Mouse (Mus musculus) liver, embryonic 11.5 days (tissue): Measurements from ENCODE around the gene Dnajc6. TPM values are rescaled to one million over a fixed set of nuclear protein-coding genes. Genes with fewer than 3 reads are reported as not detected.

ENCODE experiments used
- ATAC-seq: fragments of 200-750 bp; cut with Nextera tagmentation; replicated peaks from 2 replicates; pipeline ENCODE4 v1.8.0; 2017; ENCODE audit warnings: moderate number of reproducible peaks, mild to moderate bottlenecking, moderate TSS enrichment, moderate library complexity; ENCODE audit not compliant: low FRiP score
- DNase-seq: peaks from one replicate; pipeline ENCODE4 v3.0.0-alpha.2; 2017; ENCODE audit warnings: low spot score
- H3K27ac ChIP-seq: fragments of 300-500 bp; sonication (generic); 2 replicates; pipeline ENCODE4 v1.5.1; 2014; ENCODE audit warnings: mild to moderate bottlenecking, low read depth, low read length, control low read depth
- H3K27me3 ChIP-seq: fragments of 300-500 bp; sonication (generic); replicated peaks from 2 replicates; pipeline ENCODE4 v1.6.1; 2014; ENCODE audit warnings: low read length, mixed read lengths; ENCODE audit not compliant: control insufficient read depth, insufficient read depth
- H3K36me3 ChIP-seq: fragments of 300-500 bp; sonication (generic); 2 replicates; pipeline ENCODE4 v1.6.1; 2014; ENCODE audit warnings: mild to moderate bottlenecking, low read length, moderate library complexity, mixed read lengths; ENCODE audit not compliant: control insufficient read depth, insufficient read depth
- H3K4me1 ChIP-seq: fragments of 300-500 bp; sonication (generic); replicated peaks from 2 replicates; pipeline ENCODE4 v1.6.1; 2014; ENCODE audit warnings: low read length, mixed read lengths; ENCODE audit not compliant: control insufficient read depth, insufficient read depth
- H3K4me2 ChIP-seq: fragments of 300-500 bp; sonication (generic); 2 replicates; pipeline ENCODE4 v1.6.1; 2014; ENCODE audit warnings: mild to moderate bottlenecking, control low read depth, moderate library complexity
- H3K4me3 ChIP-seq: fragments of 300-500 bp; sonication (generic); 2 replicates; pipeline ENCODE4 v1.5.1; 2014; ENCODE audit warnings: low read depth, low read length, control low read depth
- H3K9ac ChIP-seq: fragments of 300-500 bp; sonication (generic); 2 replicates; pipeline ENCODE4 v1.6.1; 2014; ENCODE audit warnings: low read depth, low read length, control low read depth
- H3K9me3 ChIP-seq: fragments of 300-500 bp; sonication (generic); 2 replicates; pipeline ENCODE4 v1.6.1; 2016; ENCODE audit warnings: low read length, inconsistent platforms, mixed read lengths; ENCODE audit not compliant: control insufficient read depth
- WGBS: fragments of 180-500 bp; shearing (Covaris S2); extraction: QIAGEN DNeasy Blood & Tissue Kit; methylation state at CpG from one replicate; pipeline ENCODE4 v1.1.7; 2014; 5-methylcytosine and 5-hydroxymethylcytosine counted together
- polyA plus RNA-seq: library from polyadenylated mRNA; unstranded; fragments of >200 nt; fragmentation: Nextera tagmentation; extraction: Ambion mirVana; gene quantifications from 2 replicates; pipeline ENCODE4 v1.2.1, GENCODE M21; 2014

The Dnajc6 gene
- polyA plus RNA-seq, 1 experiment from 2014 or later = 0.14 TPM

DNA sequence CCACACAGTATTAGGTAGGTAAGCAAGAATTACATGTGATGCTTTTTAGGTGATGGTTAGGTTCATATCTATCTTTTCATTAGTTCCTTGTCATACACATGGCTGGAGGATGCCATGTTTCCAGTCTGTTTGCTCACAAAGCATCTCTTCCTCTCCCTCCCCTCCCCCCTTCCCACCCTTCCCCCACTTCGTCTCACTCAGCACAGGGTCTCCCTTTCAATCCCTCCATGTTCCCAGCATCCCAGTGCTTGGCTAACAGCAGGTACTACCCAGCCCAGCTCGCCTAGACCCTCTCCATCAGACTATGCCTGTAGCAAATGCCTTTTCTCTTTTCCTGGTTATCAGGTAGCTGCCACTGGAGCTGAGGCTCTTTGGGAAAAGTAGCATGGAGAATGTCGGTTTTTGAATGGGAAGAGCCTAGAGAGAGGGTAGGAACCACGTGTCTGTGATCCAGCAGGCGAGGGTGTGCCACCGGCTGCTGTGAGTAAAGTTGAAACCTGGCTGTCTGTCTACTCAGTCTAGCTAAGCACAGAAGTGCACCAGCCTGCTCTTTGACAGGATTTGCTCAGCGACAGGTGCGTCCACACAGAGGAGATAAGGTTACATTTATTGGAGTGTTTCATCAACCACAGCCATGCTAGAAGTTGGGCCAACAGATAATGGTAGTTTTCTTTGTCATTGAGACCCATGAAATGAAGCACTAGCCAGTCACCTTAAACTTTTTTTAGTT, 89.2 kb downstream of the Dnajc6 start:
- WGBS = 52% methylated on average over 8 of the region's 8 CpGs
- Histone ChIP-seq H3K4me1 (no peaks in the 10 kb centered on the region), H3K9me3 (no peaks in the 10 kb centered on the region), H3K4me3 (no peak overlapping the region), H3K36me3 (no peaks in the 10 kb centered on the region), H3K4me2 (no peak overlapping the region), H3K9ac (no peak overlapping the region), H3K27me3 (no peaks in the 10 kb centered on the region), H3K27ac (no peak overlapping the region)
- DNase-seq = no peak
- no peak for ATAC-seq

DNA sequence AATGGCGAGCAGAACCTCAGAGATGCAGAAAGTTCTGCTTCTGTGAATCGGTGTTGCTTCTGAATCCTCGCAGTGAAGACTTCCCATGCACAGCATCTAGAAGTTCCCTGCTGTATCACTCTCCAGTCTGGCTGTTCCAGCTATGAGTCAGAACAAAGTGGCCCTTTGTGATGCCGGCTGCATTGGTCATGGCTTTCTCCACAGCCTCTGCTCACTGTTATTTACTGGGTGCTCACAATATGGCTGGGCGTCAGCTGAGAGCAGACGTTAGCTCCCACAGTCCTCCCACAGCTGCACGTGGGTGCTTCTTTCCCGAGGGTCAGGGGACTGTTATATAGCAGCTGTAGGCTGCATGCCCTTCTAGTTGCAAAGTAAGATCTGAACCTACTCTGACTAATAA, 92.5 kb downstream of the Dnajc6 start:
- Histone ChIP-seq H3K27me3 (no peaks in the 10 kb centered on the region), H3K4me1 (no peaks in the 10 kb centered on the region), H3K36me3 (no peaks in the 10 kb centered on the region), H3K9ac (no peak overlapping the region), H3K27ac (no peak overlapping the region), H3K4me2 (no peak overlapping the region), H3K4me3 (no peak overlapping the region), H3K9me3 (no peaks in the 10 kb centered on the region)
- no peak for ATAC-seq
- no peak for DNase-seq
- WGBS = 76% methylated on average over 8 of the region's 8 CpGs

DNA sequence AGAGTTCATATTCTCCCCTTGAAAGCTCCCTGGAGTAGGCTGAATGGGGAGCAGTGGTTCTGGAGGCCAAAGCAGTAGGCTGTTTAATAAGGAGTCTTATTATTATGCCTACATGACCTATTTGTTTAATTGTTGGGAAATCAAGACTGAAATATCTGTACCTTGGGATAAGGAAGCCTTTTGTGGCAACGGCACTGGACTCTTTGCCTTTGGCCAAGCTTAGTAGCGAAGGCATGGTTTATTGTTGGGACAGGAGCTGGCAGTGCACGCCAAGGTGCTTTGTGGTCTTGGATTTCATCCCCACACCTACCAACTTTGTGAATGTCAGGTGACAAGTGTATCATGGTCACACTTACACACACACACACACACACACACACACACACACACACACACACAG, 93.3 kb downstream of the Dnajc6 start:
- Histone ChIP-seq H3K4me2 (no peak overlapping the region), H3K4me3 (no peak overlapping the region), H3K9me3 (no peaks in the 10 kb centered on the region), H3K9ac (no peak overlapping the region), H3K27ac (no peak overlapping the region), H3K36me3 (no peaks in the 10 kb centered on the region), H3K4me1 (no peaks in the 10 kb centered on the region), H3K27me3 (no peaks in the 10 kb centered on the region)
- ATAC-seq (no peak), DNase-seq (no peak)
- 88% methylated on average over 3 of the region's 3 CpGs for WGBS

DNA sequence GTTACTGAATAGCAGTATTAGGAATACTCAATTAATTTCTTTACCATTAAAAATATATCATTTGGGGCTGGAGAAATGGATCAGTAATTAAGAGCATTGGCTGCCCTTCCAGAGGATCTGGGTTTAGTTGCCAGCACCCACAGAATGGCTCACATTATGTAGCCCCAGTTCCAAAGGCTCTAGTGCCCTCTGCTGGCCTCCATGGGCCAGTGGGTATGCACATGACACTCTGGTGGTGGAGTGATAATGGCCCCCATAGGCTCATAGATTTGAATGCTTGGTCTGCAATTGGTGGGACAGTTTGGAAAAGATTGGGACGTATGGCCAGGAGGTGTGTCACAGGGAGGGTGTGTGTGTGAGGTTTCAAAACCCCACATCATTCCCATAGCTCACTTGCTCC, 95.0 kb downstream of the Dnajc6 start:
- no peak overlapping the region for H3K9ac ChIP-seq
- ATAC-seq = no peak
- no peaks in the 10 kb centered on the region for H3K4me1 ChIP-seq
- no peaks in the 10 kb centered on the region for H3K36me3 ChIP-seq
- H3K27me3 ChIP-seq = no peaks in the 10 kb centered on the region
- no peak overlapping the region for H3K27ac ChIP-seq
- no peak overlapping the region for H3K4me3 ChIP-seq
- DNase-seq = no peak
- H3K9me3 ChIP-seq = no peaks in the 10 kb centered on the region
- WGBS = 84% methylated on average over 1 of the region's 1 CpGs
- H3K4me2 ChIP-seq = no peak overlapping the region

DNA sequence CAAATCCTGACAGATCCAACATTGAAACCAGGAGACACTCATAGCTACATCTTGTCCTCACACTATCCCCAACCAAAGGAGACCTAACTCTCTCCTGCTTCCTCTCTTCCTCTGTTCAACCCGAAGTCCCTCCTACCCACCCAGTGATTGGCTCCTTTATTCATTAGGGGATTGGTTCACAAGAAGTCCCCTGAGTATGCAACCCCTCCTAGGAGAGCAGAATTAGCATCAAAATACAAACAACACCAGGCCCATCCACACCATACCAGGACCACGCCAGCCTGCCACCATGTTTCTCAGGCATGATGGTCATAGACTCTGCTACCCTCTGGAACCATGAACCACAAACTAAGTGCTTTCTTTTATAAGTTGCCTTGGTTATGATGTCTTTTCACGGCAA, 96.0 kb downstream of the Dnajc6 start:
- Histone ChIP-seq H3K27me3 (no peaks in the 10 kb centered on the region), H3K4me1 (no peaks in the 10 kb centered on the region), H3K4me2 (no peak overlapping the region), H3K27ac (no peak overlapping the region), H3K36me3 (no peaks in the 10 kb centered on the region), H3K4me3 (no peak overlapping the region), H3K9ac (no peak overlapping the region), H3K9me3 (no peaks in the 10 kb centered on the region)
- ATAC-seq (no peak), DNase-seq (no peak)
- WGBS = 70% methylated on average over 3 of the region's 3 CpGs

DNA sequence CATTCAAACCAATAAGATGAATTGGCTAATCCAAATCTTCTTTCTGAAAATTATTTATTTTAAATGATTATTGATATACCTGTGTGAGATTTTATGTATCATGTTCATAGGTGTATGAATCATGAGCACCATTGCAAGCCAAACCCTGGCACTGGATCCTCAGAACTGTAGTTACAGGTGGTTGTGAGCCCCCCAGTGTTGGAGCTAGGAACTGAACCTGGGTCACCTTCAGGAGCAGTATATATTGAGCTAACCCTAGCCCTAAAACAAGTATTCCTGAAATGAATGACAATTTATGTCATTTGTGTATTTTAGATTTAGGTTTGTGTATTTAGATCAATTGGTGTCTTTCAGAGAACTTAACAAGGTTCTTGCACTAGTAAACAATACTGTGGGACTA, 105.3 kb downstream of the Dnajc6 start:
- H3K27ac ChIP-seq = no peak overlapping the region
- no peaks in the 10 kb centered on the region for H3K4me1 ChIP-seq
- no peak for ATAC-seq
- H3K9ac ChIP-seq = no peak overlapping the region
- no peaks in the 10 kb centered on the region for H3K9me3 ChIP-seq
- no peak overlapping the region for H3K4me3 ChIP-seq
- H3K27me3 ChIP-seq = no peaks in the 10 kb centered on the region
- no peaks in the 10 kb centered on the region for H3K36me3 ChIP-seq
- DNase-seq = no peak
- no peak overlapping the region for H3K4me2 ChIP-seq

DNA sequence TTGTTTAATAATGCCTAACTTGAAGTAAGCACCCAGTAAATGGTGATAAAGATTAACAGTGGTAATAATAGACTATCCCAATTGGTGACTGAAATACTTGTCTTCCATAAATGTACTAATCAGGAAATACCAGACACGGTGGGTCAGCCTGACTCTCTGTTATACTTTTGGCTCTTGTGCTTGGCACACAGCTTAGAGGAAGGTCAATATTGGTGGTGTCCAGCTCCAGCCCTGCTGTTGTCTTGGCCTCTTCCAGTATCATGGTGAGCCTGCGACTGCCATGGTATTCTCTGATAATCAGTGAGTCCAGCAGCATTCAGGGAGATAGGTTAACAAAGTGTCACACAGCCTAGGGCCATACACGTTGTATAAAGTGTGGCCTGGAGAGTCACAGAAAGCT, 107.2 kb downstream of the Dnajc6 start:
- H3K4me2 ChIP-seq = no peak overlapping the region
- no peak overlapping the region for H3K27ac ChIP-seq
- no peaks in the 10 kb centered on the region for H3K4me1 ChIP-seq
- H3K27me3 ChIP-seq = no peaks in the 10 kb centered on the region
- DNase-seq = no peak
- H3K9ac ChIP-seq = no peak overlapping the region
- no peaks in the 10 kb centered on the region for H3K9me3 ChIP-seq
- 66% methylated on average over 3 of the region's 3 CpGs for WGBS
- H3K36me3 ChIP-seq = no peaks in the 10 kb centered on the region
- ATAC-seq = no peak
- no peak overlapping the region for H3K4me3 ChIP-seq

DNA sequence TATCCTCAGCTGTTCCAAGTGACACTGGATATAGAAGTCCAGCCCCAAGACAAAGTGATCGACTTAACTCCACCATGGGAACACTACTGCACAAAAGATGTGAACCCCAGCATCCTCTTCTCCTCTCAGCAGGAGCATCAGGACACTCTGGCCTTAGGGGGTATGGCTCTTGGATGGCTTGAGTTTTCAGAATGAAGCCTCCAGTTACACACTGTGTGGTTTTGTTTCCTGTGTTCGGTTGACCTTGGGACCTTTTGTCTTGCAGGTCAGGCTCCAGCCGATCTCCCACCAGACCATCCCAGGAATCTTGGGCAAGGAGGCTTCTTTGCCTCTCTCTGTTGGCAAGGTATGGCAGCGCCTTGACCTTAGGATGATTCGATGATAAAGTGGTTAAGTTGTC, 120.1 kb downstream of the Dnajc6 start:
- Histone ChIP-seq H3K27ac (no peak overlapping the region), H3K4me2 (no peak overlapping the region), H3K36me3 (no peaks in the 10 kb centered on the region), H3K9me3 (no peaks in the 10 kb centered on the region), H3K4me3 (no peak overlapping the region), H3K27me3 (no peaks in the 10 kb centered on the region), H3K4me1 (no peaks in the 10 kb centered on the region), H3K9ac (no peak overlapping the region)
- ATAC-seq (no peak), DNase-seq (no peak)
- 83% methylated on average over 5 of the region's 5 CpGs for WGBS

DNA sequence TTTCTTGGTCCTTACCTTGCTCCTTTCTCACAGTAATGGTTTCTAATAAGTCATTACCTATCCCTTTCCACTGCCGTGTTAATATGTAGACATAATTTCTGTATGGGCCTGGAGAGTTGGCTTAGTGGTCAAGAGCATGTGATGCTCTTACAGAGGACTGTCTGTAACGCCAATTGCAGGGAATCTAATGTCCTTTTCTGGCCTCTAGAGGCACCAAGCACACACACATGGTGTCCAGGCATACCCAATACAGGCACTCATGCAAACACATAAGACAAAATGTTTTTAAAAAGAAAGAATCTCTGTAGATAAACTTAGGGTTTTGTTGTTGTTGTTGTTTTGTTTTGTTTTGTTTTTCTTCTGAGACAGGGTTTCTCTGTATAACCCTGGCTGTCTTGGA, 121.3 kb downstream of the Dnajc6 start:
- DNase-seq (no peak), ATAC-seq (no peak)
- H3K4me2 ChIP-seq = no peak overlapping the region
- H3K27ac ChIP-seq = no peak overlapping the region
- no peak overlapping the region for H3K9ac ChIP-seq
- H3K4me1 ChIP-seq = no peaks in the 10 kb centered on the region
- H3K27me3 ChIP-seq = no peaks in the 10 kb centered on the region
- 64% methylated on average over 2 of the region's 2 CpGs for WGBS
- H3K36me3 ChIP-seq = no peaks in the 10 kb centered on the region
- no peak overlapping the region for H3K4me3 ChIP-seq
- no peaks in the 10 kb centered on the region for H3K9me3 ChIP-seq
